Mouse (Mus musculus): ENCODE measurements around the gene Neurl2. TPM values are rescaled to one million over a fixed set of nuclear protein-coding genes. Genes with fewer than 3 reads are reported as not detected.

Neurl2 gene
- total RNA-seq, 1 experiment = 3.6 TPM

GRCm38 (mm10) chr2:164827146-164827850 is 6.0 kb downstream of the Neurl2 start:
- H3K36me3 ChIP-seq (ENCODE audit: control insufficient read depth, insufficient read depth, low read length, poor library complexity, severe bottlenecking) = peaks cover 39% of the 10 kb centered on the region
- TF ChIP-seq MAFK (IDR thresholded peaks at IDR 0.05; ENCODE audit: insufficient read depth, low read depth, low read length) = no peak
- no peak for TF ChIP-seq CHD2 (IDR thresholded peaks at IDR 0.05; ENCODE audit: low read depth, low read length)
- TF ChIP-seq ZC3H11A (IDR thresholded peaks at IDR 0.05; ENCODE audit: borderline replicate concordance, low read depth, low read length) = no peak
- TF ChIP-seq ZNF384 (IDR thresholded peaks at IDR 0.05; ENCODE audit: low read depth, low read length) = no peak
- no peak for TF ChIP-seq HCFC1 (IDR thresholded peaks at IDR 0.05; ENCODE audit: borderline replicate concordance, insufficient read depth, low read length)
- H3K27ac ChIP-seq (ENCODE audit: insufficient read depth, low read depth, low read length, poor library complexity, severe bottlenecking) = no peak overlapping the region; the same call in 1 of the 2 replicates
- H3K4me1 ChIP-seq (ENCODE audit: control insufficient read depth in 2 of 2, insufficient read depth in 2 of 2, low read length in 2 of 2, poor library complexity in 1 of 2) = peaks cover 6 to 29% of the 10 kb centered on the region in 2 experiments; a peak in 3 of 4 replicates
- peak overlapping the region; percentile 33 for H3K9ac ChIP-seq (ENCODE audit: insufficient read depth, low read depth, low read length, poor library complexity, severe bottlenecking)
- no peaks in the 10 kb centered on the region for H3K9me3 ChIP-seq (ENCODE audit: control insufficient read depth, insufficient read depth, low read depth, low read length)
- no peak for DNase-seq (ENCODE audit: low read depth, low spot score)
- H3K4me3 ChIP-seq (ENCODE audit: insufficient read depth in 1 of 2, low read depth in 1 of 2, low read length in 2 of 2, poor library complexity in 1 of 2, severe bottlenecking in 1 of 2) = peak overlapping the region in 1 of 2 experiments; percentile 21; a peak in 1 of 4 replicates
- in situ Hi-C loops (cut with MboI; ENCODE audit: low sequenced_read_pairs in 2 of 2, unreplicated experiment in 2 of 2) = no loop called here

- peaks cover 43% of the 10 kb centered on the region for H3K36me3 ChIP-seq (ENCODE audit: control insufficient read depth, insufficient read depth, low read length, poor library complexity, severe bottlenecking)
- H3K4me3 ChIP-seq (ENCODE audit: insufficient read depth in 1 of 2, low read depth in 1 of 2, low read length in 2 of 2, poor library complexity in 1 of 2, severe bottlenecking in 1 of 2) = peak overlapping the region; percentile 37 to 98
- TF ChIP-seq MAFK (IDR thresholded peaks at IDR 0.05; ENCODE audit: insufficient read depth, low read depth, low read length) = no peak
- TF ChIP-seq ZNF384 (IDR thresholded peaks at IDR 0.05; ENCODE audit: low read depth, low read length) = no peak
These were observed 7.7 kb downstream of the Neurl2 start for GRCm38 (mm10) chr2:164825521-164825920.

GRCm38 (mm10) chr2:164823969-164824368 is 9.3 kb downstream of the Neurl2 start:
- Histone ChIP-seq H3K36me3 (ENCODE audit: control insufficient read depth, insufficient read depth, low read length, poor library complexity, severe bottlenecking) (peaks cover 50% of the 10 kb centered on the region), H3K4me3 (ENCODE audit: insufficient read depth in 1 of 2, low read depth in 1 of 2, low read length in 2 of 2, poor library complexity in 1 of 2, severe bottlenecking in 1 of 2) (peak overlapping the region; percentile 86 to 98), H3K27ac (ENCODE audit: insufficient read depth, low read depth, low read length, poor library complexity, severe bottlenecking) (peak overlapping the region; percentile 99), H3K9me3 (ENCODE audit: control insufficient read depth, insufficient read depth, low read depth, low read length) (no peaks in the 10 kb centered on the region), H3K4me1 (ENCODE audit: control insufficient read depth in 2 of 2, insufficient read depth in 2 of 2, low read length in 2 of 2, poor library complexity in 1 of 2) (peaks cover 6 to 41% of the 10 kb centered on the region in 2 experiments; a peak in 3 of 4 replicates), H3K9ac (ENCODE audit: insufficient read depth, low read depth, low read length, poor library complexity, severe bottlenecking) (peak overlapping the region; percentile 25; the same call in 1 of the 2 replicates)
- peak; percentile 89 for DNase-seq (ENCODE audit: low read depth, low spot score)
- in situ Hi-C loops (cut with MboI; ENCODE audit: low sequenced_read_pairs in 2 of 2, unreplicated experiment in 2 of 2) = no loop called here
- TF ChIP-seq ZNF384 (IDR thresholded peaks at IDR 0.05; ENCODE audit: low read depth, low read length) (peak; percentile 90), MAFK (IDR thresholded peaks at IDR 0.05; ENCODE audit: insufficient read depth, low read depth, low read length) (no peak), ZC3H11A (IDR thresholded peaks at IDR 0.05; ENCODE audit: borderline replicate concordance, low read depth, low read length) (no peak), CHD2 (IDR thresholded peaks at IDR 0.05; ENCODE audit: low read depth, low read length) (peak; percentile 55; the same call in 1 of the 2 replicates), HCFC1 (IDR thresholded peaks at IDR 0.05; ENCODE audit: borderline replicate concordance, insufficient read depth, low read length) (no peak)

More at GRCm38 (mm10) chr2:164825521-164825920, 7.7 kb downstream of the Neurl2 start:
- peaks cover 6 to 38% of the 10 kb centered on the region in 2 experiments; a peak in 3 of 4 replicates for H3K4me1 ChIP-seq (ENCODE audit: control insufficient read depth in 2 of 2, insufficient read depth in 2 of 2, low read length in 2 of 2, poor library complexity in 1 of 2)
- H3K9ac ChIP-seq (ENCODE audit: insufficient read depth, low read depth, low read length, poor library complexity, severe bottlenecking) = peak overlapping the region; percentile 48
- no peaks in the 10 kb centered on the region for H3K9me3 ChIP-seq (ENCODE audit: control insufficient read depth, insufficient read depth, low read depth, low read length)
- no peak overlapping the region for H3K27ac ChIP-seq (ENCODE audit: insufficient read depth, low read depth, low read length, poor library complexity, severe bottlenecking)
- DNase-seq (ENCODE audit: low read depth, low spot score) = no peak
- in situ Hi-C loops (cut with MboI; ENCODE audit: low sequenced_read_pairs in 2 of 2, unreplicated experiment in 2 of 2) = no loop called here

GRCm38 (mm10) chr2:164823181-164823585 is 10.1 kb downstream of the Neurl2 start:
- DNase-seq (ENCODE audit: low read depth, low spot score) = no peak
- H3K9ac ChIP-seq (ENCODE audit: insufficient read depth, low read depth, low read length, poor library complexity, severe bottlenecking) = peak overlapping the region; percentile 99
- H3K9me3 ChIP-seq (ENCODE audit: control insufficient read depth, insufficient read depth, low read depth, low read length) = no peaks in the 10 kb centered on the region
- no peak for TF ChIP-seq ZNF384 (IDR thresholded peaks at IDR 0.05; ENCODE audit: low read depth, low read length)
- TF ChIP-seq HCFC1 (IDR thresholded peaks at IDR 0.05; ENCODE audit: borderline replicate concordance, insufficient read depth, low read length) = no peak
- TF ChIP-seq CHD2 (IDR thresholded peaks at IDR 0.05; ENCODE audit: low read depth, low read length) = no peak
- TF ChIP-seq ZC3H11A (IDR thresholded peaks at IDR 0.05; ENCODE audit: borderline replicate concordance, low read depth, low read length) = no peak
- H3K36me3 ChIP-seq (ENCODE audit: control insufficient read depth, insufficient read depth, low read length, poor library complexity, severe bottlenecking) = peaks cover 48% of the 10 kb centered on the region
- H3K4me3 ChIP-seq (ENCODE audit: insufficient read depth in 1 of 2, low read depth in 1 of 2, low read length in 2 of 2, poor library complexity in 1 of 2, severe bottlenecking in 1 of 2) = peak overlapping the region; percentile 86 to 98
- in situ Hi-C loops (cut with MboI; ENCODE audit: low sequenced_read_pairs in 2 of 2, unreplicated experiment in 2 of 2) = no loop called here
- H3K27ac ChIP-seq (ENCODE audit: insufficient read depth, low read depth, low read length, poor library complexity, severe bottlenecking) = peak overlapping the region; percentile 99
- peaks cover 6 to 34% of the 10 kb centered on the region in 2 experiments for H3K4me1 ChIP-seq (ENCODE audit: control insufficient read depth in 2 of 2, insufficient read depth in 2 of 2, low read length in 2 of 2, poor library complexity in 1 of 2)

All from ES-E14 (cell line).